Mouse (Mus musculus): ENCODE data around the gene Tatdn2. TPM values are rescaled to one million over a fixed set of nuclear protein-coding genes. Genes with fewer than 3 reads are reported as not detected.

The Tatdn2 gene
- polyA plus RNA-seq, 1 experiment from 2014 or later = 0.95 TPM

DNA sequence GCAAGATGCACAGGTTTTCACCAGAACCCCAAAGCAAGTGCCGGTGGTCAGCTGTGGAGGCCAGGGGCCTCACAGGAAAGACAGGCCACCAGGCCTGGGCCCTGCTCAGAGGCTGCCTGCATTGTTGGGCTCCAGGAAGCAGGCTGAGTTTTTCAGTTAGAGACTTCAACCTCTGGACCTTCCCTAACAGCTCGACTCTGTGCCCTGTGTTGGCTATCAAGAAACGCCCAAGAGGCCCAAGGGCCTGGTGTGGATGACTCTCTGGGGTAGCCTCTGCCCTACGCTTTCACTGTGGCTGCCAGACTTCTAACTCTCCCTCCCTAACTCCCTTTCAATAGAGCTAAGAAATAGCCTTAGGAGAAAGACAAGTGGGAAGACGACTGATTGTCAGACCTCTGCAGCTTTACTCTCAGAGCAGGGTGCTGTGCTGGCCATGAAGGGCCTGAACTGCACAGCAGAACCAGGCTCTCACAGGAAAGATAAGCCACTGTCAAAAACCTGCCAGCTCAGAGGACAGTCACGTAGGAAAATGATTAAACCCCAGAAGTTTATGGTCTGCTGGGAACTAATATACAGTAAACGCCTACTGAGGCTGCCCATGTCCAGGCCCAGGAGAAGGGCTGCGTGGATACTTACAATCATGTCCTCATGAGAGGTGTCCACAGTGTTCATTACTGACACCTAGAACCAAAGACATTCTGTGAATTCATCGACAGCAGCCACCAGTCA is 40.6 kb downstream of the Tatdn2 start:
- ATAC-seq (ENCODE audit: low FRiP score, low TSS enrichment) = no peak
- WGBS = 93% methylated on average over 9 of the region's 9 CpGs
- Histone ChIP-seq H3K27ac (ENCODE audit: low read length) (no peak overlapping the region), H3K36me3 (ENCODE audit: insufficient read depth, low read length) (peaks cover 33% of the 10 kb centered on the region), H3K4me2 (replicated peaks; ENCODE audit: low read depth, low read length) (no peak overlapping the region), H3K9ac (replicated peaks; ENCODE audit: low read length) (no peak overlapping the region), H3K4me3 (ENCODE audit: low read length) (no peak overlapping the region), H3K27me3 (ENCODE audit: insufficient read depth, low read length) (no peaks in the 10 kb centered on the region), H3K9me3 (ENCODE audit: low read length) (no peaks in the 10 kb centered on the region), H3K4me1 (ENCODE audit: insufficient read depth, low read length) (peaks cover 9% of the 10 kb centered on the region)

DNA sequence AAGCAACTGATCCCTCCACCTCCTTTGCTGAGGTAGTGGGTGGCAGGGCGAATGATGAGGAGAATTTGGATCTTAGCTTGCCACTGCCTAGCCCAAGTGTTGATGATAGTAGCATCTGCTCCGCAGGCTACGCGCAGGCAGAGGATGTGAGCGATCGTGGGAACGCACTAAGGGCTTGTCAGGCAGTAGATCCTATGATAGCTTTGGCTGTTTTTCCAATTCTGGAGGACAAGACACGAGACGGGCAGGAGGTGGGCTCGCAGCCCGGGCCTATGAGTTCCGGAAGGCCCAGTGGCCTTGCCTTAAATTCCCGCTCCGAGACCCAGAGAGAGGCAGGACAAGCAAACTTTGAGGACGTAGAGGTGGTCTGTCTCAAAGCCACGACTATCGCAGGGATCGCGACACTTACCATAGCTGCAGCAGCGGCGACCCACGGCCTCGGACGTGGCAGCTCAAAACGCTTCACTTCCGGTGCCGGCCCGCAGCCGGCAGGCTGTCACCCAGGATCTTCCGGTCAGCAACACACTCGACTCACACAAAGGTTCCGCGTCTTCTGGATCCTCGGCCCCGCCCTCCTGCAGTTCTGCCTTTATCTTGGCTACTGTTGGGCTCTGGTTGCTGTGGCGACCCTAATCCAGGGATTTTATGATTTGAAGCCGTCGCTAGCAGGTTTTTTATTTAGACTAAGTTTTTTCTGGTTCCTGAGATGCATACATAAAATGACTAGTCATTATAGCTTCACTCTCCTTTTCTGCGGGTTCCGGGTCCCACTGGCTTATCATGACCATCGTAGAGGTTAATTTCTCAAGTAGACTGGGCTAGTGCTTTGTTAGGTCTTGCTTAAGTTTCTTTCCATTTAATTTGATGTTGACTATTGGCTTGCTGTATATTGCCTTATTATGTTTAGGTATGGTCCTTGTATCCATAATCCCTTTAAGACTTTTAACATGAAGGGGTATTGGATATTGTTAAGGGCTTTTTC is 43.7 kb downstream of the Tatdn2 start, which contains the start of gene Sec13:
Gene Sec13 (minus strand): TSS at position 508 of the 982 bp plus-strand sequence.
- Histone ChIP-seq H3K4me2 (replicated peaks; ENCODE audit: low read depth, low read length) (peak within 1 kb of the TSS; percentile 86), H3K27me3 (ENCODE audit: insufficient read depth, low read length) (no peaks in the 10 kb centered on the region), H3K4me3 (ENCODE audit: low read length) (peak within 1 kb of the TSS; percentile 83), H3K36me3 (ENCODE audit: insufficient read depth, low read length) (peaks cover 11% of the 10 kb centered on the region), H3K27ac (ENCODE audit: low read length) (no peak within 1 kb of the TSS), H3K9ac (replicated peaks; ENCODE audit: low read length) (peak within 1 kb of the TSS; percentile 75), H3K9me3 (ENCODE audit: low read length) (no peaks in the 10 kb centered on the region), H3K4me1 (ENCODE audit: insufficient read depth, low read length) (peaks cover 9% of the 10 kb centered on the region)
- peak; percentile 83 for ATAC-seq (ENCODE audit: low FRiP score, low TSS enrichment)
- WGBS = 7% methylated on average over 41 of the region's 41 CpGs

DNA sequence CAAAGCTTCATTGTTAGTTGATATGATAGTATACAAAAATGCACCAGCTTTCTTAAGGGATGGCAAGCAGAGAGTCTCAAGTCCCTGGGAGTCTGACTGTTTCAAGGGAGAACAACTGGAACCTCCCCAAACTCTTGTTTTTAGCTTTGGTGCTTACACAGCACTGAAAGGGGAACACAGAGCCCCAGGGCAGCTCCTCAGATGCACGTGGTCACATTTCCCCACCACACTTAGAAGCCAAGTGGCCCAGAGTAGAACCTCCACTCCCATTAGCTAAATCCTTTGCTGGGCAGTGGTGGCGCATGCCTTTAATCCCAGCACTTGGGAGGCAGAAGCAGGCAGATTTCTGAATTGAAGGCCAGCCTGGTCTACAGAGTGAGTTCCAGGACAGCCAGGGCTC is 44.6 kb downstream of the Tatdn2 start:
- Histone ChIP-seq H3K36me3 (ENCODE audit: insufficient read depth, low read length) (peaks cover 3% of the 10 kb centered on the region; the same call in 1 of the 2 replicates), H3K4me3 (ENCODE audit: low read length) (no peak overlapping the region), H3K9ac (replicated peaks; ENCODE audit: low read length) (no peak overlapping the region), H3K27ac (ENCODE audit: low read length) (no peak overlapping the region), H3K4me1 (ENCODE audit: insufficient read depth, low read length) (peaks cover 9% of the 10 kb centered on the region), H3K4me2 (replicated peaks; ENCODE audit: low read depth, low read length) (no peak overlapping the region), H3K9me3 (ENCODE audit: low read length) (no peaks in the 10 kb centered on the region), H3K27me3 (ENCODE audit: insufficient read depth, low read length) (no peaks in the 10 kb centered on the region)
- WGBS = 69% methylated on average over 2 of the region's 2 CpGs
- ATAC-seq (ENCODE audit: low FRiP score, low TSS enrichment) = no peak

DNA sequence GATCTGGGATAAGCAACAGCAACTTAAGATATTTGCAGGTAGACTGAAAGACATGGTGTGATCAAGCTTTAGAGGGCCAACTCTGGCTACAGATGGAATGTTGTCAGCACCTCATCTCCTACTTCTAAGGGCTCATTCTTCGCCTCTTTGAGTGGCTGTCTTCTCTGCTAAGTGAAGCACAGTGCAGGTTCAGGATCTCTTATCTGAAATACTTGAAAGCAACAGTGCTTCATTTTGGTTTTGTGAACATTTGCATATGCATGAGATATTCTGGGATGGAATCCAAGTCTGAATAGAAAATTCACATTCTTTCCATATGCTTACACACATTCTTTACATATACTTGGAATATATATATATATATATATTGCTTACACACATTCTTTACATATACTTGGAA is 45.5 kb downstream of the Tatdn2 start:
- Histone ChIP-seq H3K9ac (replicated peaks; ENCODE audit: low read length) (no peak overlapping the region), H3K27ac (ENCODE audit: low read length) (no peak overlapping the region), H3K9me3 (ENCODE audit: low read length) (no peaks in the 10 kb centered on the region), H3K4me2 (replicated peaks; ENCODE audit: low read depth, low read length) (no peak overlapping the region), H3K27me3 (ENCODE audit: insufficient read depth, low read length) (no peaks in the 10 kb centered on the region), H3K36me3 (ENCODE audit: insufficient read depth, low read length) (no peaks in the 10 kb centered on the region), H3K4me3 (ENCODE audit: low read length) (no peak overlapping the region), H3K4me1 (ENCODE audit: insufficient read depth, low read length) (peaks cover 9% of the 10 kb centered on the region)
- WGBS = 91% methylated on average over 1 of the region's 1 CpGs
- ATAC-seq (ENCODE audit: low FRiP score, low TSS enrichment) = no peak

DNA sequence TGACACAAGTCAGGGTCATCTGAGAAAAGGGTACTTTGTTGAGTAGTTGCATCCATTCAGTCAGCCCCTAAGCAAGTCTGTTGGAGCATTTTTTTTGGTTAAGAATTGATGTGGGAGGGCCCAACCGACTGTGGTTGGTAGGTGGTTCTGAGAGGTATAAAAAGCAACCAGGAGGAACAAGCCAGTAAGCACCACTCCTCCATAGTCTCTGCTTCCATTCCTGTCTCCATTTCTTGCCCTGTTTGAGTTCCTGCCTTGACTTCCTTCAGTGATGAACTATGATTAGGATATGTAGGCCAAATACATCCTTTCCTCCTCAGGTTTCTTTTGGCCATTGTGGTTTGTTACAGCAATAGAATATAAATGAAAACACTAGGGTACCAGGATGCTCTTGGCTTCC is 46.3 kb downstream of the Tatdn2 start:
- Histone ChIP-seq H3K4me1 (ENCODE audit: insufficient read depth, low read length) (peaks cover 9% of the 10 kb centered on the region), H3K27me3 (ENCODE audit: insufficient read depth, low read length) (no peaks in the 10 kb centered on the region), H3K9ac (replicated peaks; ENCODE audit: low read length) (no peak overlapping the region), H3K9me3 (ENCODE audit: low read length) (no peaks in the 10 kb centered on the region), H3K4me2 (replicated peaks; ENCODE audit: low read depth, low read length) (no peak overlapping the region), H3K4me3 (ENCODE audit: low read length) (no peak overlapping the region), H3K36me3 (ENCODE audit: insufficient read depth, low read length) (no peaks in the 10 kb centered on the region), H3K27ac (ENCODE audit: low read length) (no peak overlapping the region)
- WGBS = 42% methylated on average over 1 of the region's 1 CpGs
- no peak for ATAC-seq (ENCODE audit: low FRiP score, low TSS enrichment)

DNA sequence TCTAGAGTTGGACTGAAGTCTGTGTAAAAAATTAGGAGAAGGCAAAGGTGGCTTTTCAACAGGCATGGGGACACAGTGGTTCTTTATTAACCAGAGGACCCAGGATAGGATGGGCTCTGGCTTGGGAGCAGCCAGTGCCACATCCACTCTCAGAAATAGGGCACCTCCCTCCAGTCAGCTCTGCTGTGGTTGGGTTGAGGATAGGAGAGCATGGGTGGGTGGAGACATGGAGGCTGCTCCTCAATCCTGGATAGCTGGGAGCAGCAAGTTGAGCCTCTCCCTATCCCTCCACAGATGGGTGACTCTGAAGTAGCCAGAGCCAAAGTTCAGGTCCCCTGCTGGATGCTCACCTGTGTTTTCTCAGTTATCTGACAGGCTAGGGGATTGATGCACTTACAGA is 48.3 kb downstream of the Tatdn2 start:
- H3K4me1 ChIP-seq (ENCODE audit: insufficient read depth, low read length) = no peaks in the 10 kb centered on the region
- no peaks in the 10 kb centered on the region for H3K27me3 ChIP-seq (ENCODE audit: insufficient read depth, low read length)
- H3K4me3 ChIP-seq (ENCODE audit: low read length) = no peak overlapping the region
- no peaks in the 10 kb centered on the region for H3K36me3 ChIP-seq (ENCODE audit: insufficient read depth, low read length)
- no peak overlapping the region for H3K9ac ChIP-seq (replicated peaks; ENCODE audit: low read length)
- no peak overlapping the region for H3K27ac ChIP-seq (ENCODE audit: low read length)
- peak; percentile 63; the same call in 1 of the 2 replicates for ATAC-seq (ENCODE audit: low FRiP score, low TSS enrichment)
- no peak overlapping the region for H3K4me2 ChIP-seq (replicated peaks; ENCODE audit: low read depth, low read length)
- H3K9me3 ChIP-seq (ENCODE audit: low read length) = no peaks in the 10 kb centered on the region

DNA sequence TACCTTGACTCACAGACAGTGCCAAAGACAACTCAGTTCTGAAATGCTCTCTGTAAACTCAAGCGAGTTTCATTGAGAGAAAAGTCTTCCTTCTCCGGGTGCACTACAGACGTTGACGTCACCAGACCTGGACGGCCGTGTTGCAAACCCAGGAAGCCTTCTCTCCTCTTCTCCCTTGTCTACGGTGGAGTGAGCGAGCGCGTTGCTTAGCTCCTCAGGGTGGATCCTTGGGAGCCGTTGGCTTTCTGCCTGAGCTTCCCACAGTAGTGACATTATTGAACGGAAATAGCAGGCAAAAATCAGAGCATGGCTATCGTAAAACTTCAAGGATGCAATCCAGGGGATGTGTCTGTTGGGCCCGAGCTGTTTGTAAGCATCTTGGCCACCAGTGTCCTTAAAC is 50.4 kb downstream of the Tatdn2 start:
- 80% methylated on average over 14 of the region's 14 CpGs for WGBS
- H3K4me1 ChIP-seq (ENCODE audit: insufficient read depth, low read length) = no peaks in the 10 kb centered on the region
- no peak overlapping the region for H3K27ac ChIP-seq (ENCODE audit: low read length)

GRCm38 (mm10) chr6:113748351-113748750 is 51.5 kb downstream of the Tatdn2 start:
- no peaks in the 10 kb centered on the region for H3K9me3 ChIP-seq (ENCODE audit: low read length)
- WGBS = 28% methylated on average over 26 of the region's 26 CpGs
- H3K27me3 ChIP-seq (ENCODE audit: insufficient read depth, low read length) = no peaks in the 10 kb centered on the region
- no peak for ATAC-seq (ENCODE audit: low FRiP score, low TSS enrichment)
- H3K4me1 ChIP-seq (ENCODE audit: insufficient read depth, low read length) = no peaks in the 10 kb centered on the region
- H3K27ac ChIP-seq (ENCODE audit: low read length) = no peak overlapping the region
- H3K4me3 ChIP-seq (ENCODE audit: low read length) = peak overlapping the region; percentile 7; the same call in 1 of the 2 replicates
- no peak overlapping the region; the same call in 1 of the 2 replicates for H3K9ac ChIP-seq (replicated peaks; ENCODE audit: low read length)
- H3K36me3 ChIP-seq (ENCODE audit: insufficient read depth, low read length) = no peaks in the 10 kb centered on the region
- H3K4me2 ChIP-seq (replicated peaks; ENCODE audit: low read depth, low read length) = peak overlapping the region; percentile 41

More for the DNA sequence above, 50.4 kb downstream of the Tatdn2 start:
- Histone ChIP-seq H3K4me2 (replicated peaks; ENCODE audit: low read depth, low read length) (no peak overlapping the region), H3K9me3 (ENCODE audit: low read length) (no peaks in the 10 kb centered on the region), H3K9ac (replicated peaks; ENCODE audit: low read length) (no peak overlapping the region), H3K4me3 (ENCODE audit: low read length) (no peak overlapping the region), H3K36me3 (ENCODE audit: insufficient read depth, low read length) (no peaks in the 10 kb centered on the region), H3K27me3 (ENCODE audit: insufficient read depth, low read length) (no peaks in the 10 kb centered on the region)
- no peak for ATAC-seq (ENCODE audit: low FRiP score, low TSS enrichment)

DNA sequence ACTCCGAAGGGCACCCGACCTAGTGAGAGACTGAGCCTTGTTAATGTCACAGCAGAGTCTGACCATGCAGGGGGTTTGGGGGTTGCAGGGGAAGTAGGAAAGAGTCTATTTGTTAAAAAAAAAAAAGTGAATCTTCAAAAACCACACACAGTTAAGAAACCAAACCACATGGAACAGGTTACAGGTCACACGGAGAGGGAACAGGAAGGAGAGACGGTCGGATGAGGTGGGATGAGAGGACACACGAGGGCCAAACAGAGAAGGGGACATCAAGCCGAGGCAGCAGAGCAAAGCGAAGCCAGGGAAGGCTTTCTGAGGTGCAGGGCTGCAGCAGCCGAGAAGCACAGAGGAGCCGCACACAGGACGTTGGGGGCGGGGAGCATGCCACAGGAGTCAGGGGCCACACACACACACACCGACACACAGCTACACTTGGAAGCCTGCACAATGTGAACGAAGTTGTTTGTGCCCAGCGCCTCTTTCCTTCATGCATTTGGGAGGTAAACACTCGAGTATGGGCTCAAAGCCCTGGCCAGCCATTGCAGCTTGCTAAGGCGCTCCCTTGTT is 52.4 kb downstream of the Tatdn2 start:
- no peak overlapping the region for H3K27ac ChIP-seq (ENCODE audit: low read length)
- H3K36me3 ChIP-seq (ENCODE audit: insufficient read depth, low read length) = no peaks in the 10 kb centered on the region
- H3K9me3 ChIP-seq (ENCODE audit: low read length) = no peaks in the 10 kb centered on the region
- no peaks in the 10 kb centered on the region for H3K4me1 ChIP-seq (ENCODE audit: insufficient read depth, low read length)
- no peak overlapping the region for H3K9ac ChIP-seq (replicated peaks; ENCODE audit: low read length)
- ATAC-seq (ENCODE audit: low FRiP score, low TSS enrichment) = no peak
- WGBS = 64% methylated on average over 17 of the region's 17 CpGs
- no peak overlapping the region for H3K4me3 ChIP-seq (ENCODE audit: low read length)
- no peak overlapping the region for H3K4me2 ChIP-seq (replicated peaks; ENCODE audit: low read depth, low read length)
- no peaks in the 10 kb centered on the region for H3K27me3 ChIP-seq (ENCODE audit: insufficient read depth, low read length)

All from kidney, embryonic 16.5 days (tissue).